Mouse (Mus musculus) liver, adult 2 months (tissue): ENCODE data around the gene Gdpd2. TPM values are rescaled to one million over a fixed set of nuclear protein-coding genes. Genes with fewer than 3 reads are reported as not detected.
A peak's percentile ranks its signal among the peaks of the same experiment; 100 is the strongest.

ENCODE experiments used
- DNase-seq: peaks from one replicate; pipeline ENCODE4 v3.0.0-alpha.2; 2011; ENCODE audit warnings: low read depth, low spot score; ENCODE audit errors: extremely low read depth
- H3K27ac ChIP-seq: fragments of 200-500 bp; replicated peaks from 2 replicates; pipeline ENCODE4 v1.5.1; 2012; ENCODE audit warnings: low read depth, mild to moderate bottlenecking, control low read depth, inconsistent platforms, low read length; ENCODE audit not compliant: insufficient read depth
- H3K27me3 ChIP-seq: fragments of 200-500 bp; 2 replicates; pipeline ENCODE4 v1.6.1; 2012; ENCODE audit warnings: mild to moderate bottlenecking, moderate library complexity, low read length, inconsistent platforms; ENCODE audit not compliant: control insufficient read depth, insufficient read depth
- H3K36me3 ChIP-seq: fragments of 200-500 bp; 2 replicates; pipeline ENCODE4 v1.6.1; 2012; ENCODE audit warnings: low read length, inconsistent platforms; ENCODE audit not compliant: control insufficient read depth, insufficient read depth
- H3K4me1 ChIP-seq: fragments of 200-500 bp; 2 replicates; pipeline ENCODE4 v1.6.1; 2011; ENCODE audit warnings: low read length; ENCODE audit not compliant: control insufficient read depth, insufficient read depth
- H3K4me3 ChIP-seq: fragments of 200-500 bp; 2 replicates; pipeline ENCODE4 v1.5.1; 2011; ENCODE audit warnings: low read depth, mild to moderate bottlenecking, control low read depth, low read length, moderate library complexity; ENCODE audit not compliant: insufficient read depth
- H3K79me2 ChIP-seq: fragments of 200-500 bp; 2 replicates; pipeline ENCODE4 v1.6.1; 2012; ENCODE audit warnings: inconsistent platforms, mild to moderate bottlenecking, low read length, moderate library complexity; ENCODE audit not compliant: control insufficient read depth, insufficient read depth
- H3K9ac ChIP-seq: fragments of 200-500 bp; 2 replicates; pipeline ENCODE4 v1.6.1; 2012; ENCODE audit warnings: low read depth, mild to moderate bottlenecking, control low read depth, inconsistent platforms, low read length
- CTCF ChIP-seq: fragments of 200-500 bp; IDR thresholded peaks from 2 replicates; pipeline ENCODE4 v1.5.1; 2011; ENCODE audit warnings: low read depth, low read length, control low read depth
- POLR2A ChIP-seq: fragments of 200-500 bp; IDR thresholded peaks from 2 replicates; pipeline ENCODE4 v1.6.1; 2011; ENCODE audit warnings: low read length, control low read depth; ENCODE audit not compliant: insufficient read depth; ENCODE audit errors: extremely low read depth
- WGBS: fragments of 180-500 bp; shearing (Covaris S2); methylation state at CpG from one replicate; pipeline ENCODE4 v1.1.7; 2018; 5-methylcytosine and 5-hydroxymethylcytosine counted together
- polyA plus RNA-seq: library from polyadenylated mRNA; depleted of rRNA; stranded (reverse); fragments of >200 nt; gene quantifications from 2 replicates; pipeline ENCODE4 v1.2.3, GENCODE M21; 2012; rRNA removed
- total RNA-seq: library from RNA; depleted of rRNA; stranded (reverse); fragments of >200 nt; gene quantifications from 2 replicates; pipeline ENCODE4 v1.2.3, GENCODE M21; 2014; rRNA removed

Gene Gdpd2
- total RNA-seq (not detected in 2 replicates), polyA plus RNA-seq (not detected in 2 replicates)

- DNase-seq, result peak; percentile 23
- 4% methylated on average over 8 of the region's 8 CpGs for WGBS
- Histone ChIP-seq H3K4me1 (no peaks in the 10 kb centered on the region), H3K27me3 (no peaks in the 10 kb centered on the region), H3K4me3 (no peak within 1 kb of the TSS), H3K27ac (no peak within 1 kb of the TSS), H3K79me2 (no peaks in the 10 kb centered on the region), H3K36me3 (no peaks in the 10 kb centered on the region), H3K9ac (no peak within 1 kb of the TSS)
- no peak for TF ChIP-seq POLR2A
- TF ChIP-seq CTCF, result peak; percentile 57
These were observed at the start of gene Gdpd2 for GRCm38 (mm10) chrX:100729665-100730188. Gene Gdpd2 (plus strand): TSS chrX:100729873.

GRCm38 (mm10) chrX:100686527-100686926 lies 43.1 kb upstream of the Gdpd2 start:
- Histone ChIP-seq H3K27ac (no peak overlapping the region), H3K36me3 (no peaks in the 10 kb centered on the region), H3K79me2 (no peaks in the 10 kb centered on the region), H3K9ac (no peak overlapping the region), H3K4me3 (no peak overlapping the region), H3K27me3 (no peaks in the 10 kb centered on the region), H3K4me1 (no peaks in the 10 kb centered on the region; the same call in 1 of the 2 replicates)
- no peak for TF ChIP-seq CTCF
- no peak for TF ChIP-seq POLR2A
- WGBS, result 5% methylated on average over 3 of the region's 3 CpGs
- DNase-seq, result peak; percentile 0

GRCm38 (mm10) chrX:100687360-100688032 lies 42.2 kb upstream of the Gdpd2 start:
- DNase-seq, result peak; percentile 30
- H3K27me3 ChIP-seq, result no peaks in the 10 kb centered on the region
- no peaks in the 10 kb centered on the region for H3K36me3 ChIP-seq
- H3K4me1 ChIP-seq, result no peaks in the 10 kb centered on the region; the same call in 1 of the 2 replicates
- no peak for TF ChIP-seq CTCF
- TF ChIP-seq POLR2A, result no peak
- no peak overlapping the region for H3K9ac ChIP-seq
- H3K27ac ChIP-seq, result no peak overlapping the region
- H3K79me2 ChIP-seq, result no peaks in the 10 kb centered on the region
- 36% methylated on average over 6 of the region's 6 CpGs for WGBS
- H3K4me3 ChIP-seq, result no peak overlapping the region

- Histone ChIP-seq H3K79me2 (no peaks in the 10 kb centered on the region), H3K9ac (no peak overlapping the region), H3K4me3 (no peak overlapping the region), H3K36me3 (no peaks in the 10 kb centered on the region), H3K4me1 (no peaks in the 10 kb centered on the region; the same call in 1 of the 2 replicates), H3K27me3 (no peaks in the 10 kb centered on the region), H3K27ac (no peak overlapping the region)
- 53% methylated on average over 5 of the region's 5 CpGs for WGBS
- DNase-seq, result no peak
- TF ChIP-seq POLR2A (no peak), CTCF (no peak)
These were observed 41.7 kb upstream of the Gdpd2 start for GRCm38 (mm10) chrX:100688033-100688370.

- TF ChIP-seq CTCF, result no peak
- no peak for TF ChIP-seq POLR2A
- H3K9ac ChIP-seq, result no peak overlapping the region
- H3K27ac ChIP-seq, result no peak overlapping the region
- no peaks in the 10 kb centered on the region for H3K4me1 ChIP-seq
- no peaks in the 10 kb centered on the region for H3K79me2 ChIP-seq
- no peaks in the 10 kb centered on the region for H3K27me3 ChIP-seq
- H3K36me3 ChIP-seq, result no peaks in the 10 kb centered on the region
- 99% methylated on average over 4 of the region's 4 CpGs for WGBS
- no peak for DNase-seq
- no peak overlapping the region for H3K4me3 ChIP-seq
These were observed 32.9 kb upstream of the Gdpd2 start for GRCm38 (mm10) chrX:100696776-100697175.

GRCm38 (mm10) chrX:100708032-100708431 lies 21.6 kb upstream of the Gdpd2 start:
- Histone ChIP-seq H3K4me1 (no peaks in the 10 kb centered on the region), H3K9ac (no peak overlapping the region), H3K27me3 (no peaks in the 10 kb centered on the region), H3K27ac (no peak overlapping the region), H3K4me3 (no peak overlapping the region), H3K79me2 (no peaks in the 10 kb centered on the region), H3K36me3 (no peaks in the 10 kb centered on the region)
- 32% methylated on average over 6 of the region's 6 CpGs for WGBS
- no peak for TF ChIP-seq POLR2A
- no peak for TF ChIP-seq CTCF
- DNase-seq, result peak; percentile 46
